Mouse (Mus musculus): ENCODE data around the gene Sall4. TPM values are rescaled to one million over a fixed set of nuclear protein-coding genes. Genes with fewer than 3 reads are reported as not detected.

Gene Sall4
- polyA plus RNA-seq, 1 experiment: not detected

DNA sequence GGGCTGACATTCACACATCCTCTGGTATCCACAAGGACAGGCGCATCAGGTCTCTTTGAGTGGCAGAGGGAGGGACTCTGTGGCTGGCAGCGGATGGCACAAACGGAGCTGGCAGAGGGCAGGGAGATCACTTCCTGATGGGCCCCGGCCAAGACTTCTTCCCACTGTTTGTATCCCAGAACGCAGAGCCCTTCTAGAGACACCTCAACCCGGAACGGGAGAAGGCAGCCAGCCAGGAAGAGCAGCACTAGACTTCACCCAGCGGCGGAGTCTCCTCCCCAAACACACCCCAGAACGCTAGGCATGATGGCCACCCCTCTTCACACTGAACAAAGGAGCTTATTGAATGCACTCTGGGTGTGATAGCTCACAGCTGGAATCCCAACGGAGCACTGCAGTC is 33.7 kb downstream of the Sall4 start:
- no peaks in the 10 kb centered on the region for H3K4me1 ChIP-seq (ENCODE audit: control insufficient read depth, insufficient read depth, low read length)
- no peak for TF ChIP-seq POLR2A (IDR thresholded peaks at IDR 0.05; ENCODE audit: low read depth, low read length)
- TF ChIP-seq CTCF (IDR thresholded peaks at IDR 0.05; ENCODE audit: borderline replicate concordance, insufficient read depth, low read length): no peak

DNA sequence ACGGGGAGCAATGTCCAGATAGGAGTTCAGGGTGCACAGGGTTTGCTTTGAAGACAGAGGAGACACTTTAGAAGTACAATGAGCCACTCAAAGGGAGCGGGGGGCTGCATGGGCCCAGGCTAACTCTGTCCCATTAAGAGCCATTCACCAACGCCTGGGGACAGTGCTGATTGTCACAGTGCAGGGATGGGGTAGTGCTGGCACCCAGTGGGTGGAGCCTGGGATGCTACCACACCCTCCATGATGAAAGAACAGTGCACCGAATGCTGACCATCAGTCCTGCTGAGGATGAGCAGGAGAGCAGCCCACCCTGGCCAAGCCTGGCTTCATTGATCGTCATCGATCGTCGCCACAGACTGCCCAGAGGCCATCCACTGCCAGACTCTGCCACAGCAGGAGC is 36.5 kb downstream of the Sall4 start:
- TF ChIP-seq POLR2A (IDR thresholded peaks at IDR 0.05; ENCODE audit: low read depth, low read length) (no peak), CTCF (IDR thresholded peaks at IDR 0.05; ENCODE audit: borderline replicate concordance, insufficient read depth, low read length) (no peak)

More for the DNA sequence above, 33.7 kb downstream of the Sall4 start:
- Histone ChIP-seq H3K27ac (ENCODE audit: insufficient read depth, low read length) (no peak overlapping the region), H3K4me3 (ENCODE audit: insufficient read depth, low read length) (no peak overlapping the region)

DNA sequence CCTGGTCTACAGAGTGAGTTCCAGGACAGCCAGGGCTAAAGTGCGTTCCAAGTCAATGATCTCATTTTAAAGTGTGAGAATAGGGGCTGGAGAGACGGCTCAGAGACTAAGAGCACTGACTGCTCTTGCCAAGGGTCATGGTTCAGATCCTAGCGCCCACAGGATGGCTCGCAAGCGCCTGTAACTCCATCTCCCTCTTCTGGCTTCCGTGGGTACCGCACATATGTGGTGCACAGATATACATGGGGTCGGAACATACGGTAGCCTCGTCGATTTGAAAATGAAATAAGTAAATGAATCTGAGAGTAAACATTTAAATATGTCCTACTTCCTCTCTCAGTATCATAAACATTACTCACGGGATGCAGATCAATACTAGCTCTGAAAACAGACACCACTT is 38.0 kb downstream of the Sall4 start:
- Histone ChIP-seq H3K27ac (ENCODE audit: insufficient read depth, low read length) (no peak overlapping the region), H3K4me3 (ENCODE audit: insufficient read depth, low read length) (no peak overlapping the region), H3K4me1 (ENCODE audit: control insufficient read depth, insufficient read depth, low read length) (0 out of 2 replicates have a peak, but pooled peaks cover 3% of the 10 kb centered on the region)
- TF ChIP-seq CTCF (IDR thresholded peaks at IDR 0.05; ENCODE audit: borderline replicate concordance, insufficient read depth, low read length): no peak

More for the DNA sequence above, 36.5 kb downstream of the Sall4 start:
- no peak overlapping the region for H3K27ac ChIP-seq (ENCODE audit: insufficient read depth, low read length)
- 0 out of 2 replicates have a peak, but pooled peaks cover 3% of the 10 kb centered on the region for H3K4me1 ChIP-seq (ENCODE audit: control insufficient read depth, insufficient read depth, low read length)
- H3K4me3 ChIP-seq (ENCODE audit: insufficient read depth, low read length): no peak overlapping the region

DNA sequence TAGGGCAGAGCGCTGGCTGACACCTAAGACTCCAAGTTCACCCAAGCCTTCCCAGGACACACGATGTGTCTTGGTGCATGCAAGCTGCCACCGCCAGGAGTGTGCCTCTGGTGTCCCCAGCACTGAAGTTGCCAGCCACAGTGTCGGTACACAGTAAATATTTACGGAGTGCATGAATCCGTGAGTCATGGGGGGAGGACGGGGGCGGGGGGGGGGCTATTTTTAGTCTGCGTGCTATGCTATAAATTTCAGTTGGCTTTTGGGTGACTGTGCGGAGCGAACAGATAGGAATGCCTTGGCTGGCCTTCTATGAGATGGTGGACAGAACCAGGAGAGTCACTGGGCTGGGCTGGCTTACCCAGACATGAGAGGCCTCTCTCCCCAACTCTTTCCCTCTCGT is 39.7 kb downstream of the Sall4 start:
- H3K4me1 ChIP-seq (ENCODE audit: control insufficient read depth, insufficient read depth, low read length): 0 out of 2 replicates have a peak, but pooled peaks cover 3% of the 10 kb centered on the region
- TF ChIP-seq POLR2A (IDR thresholded peaks at IDR 0.05; ENCODE audit: low read depth, low read length): no peak
- no peak for TF ChIP-seq CTCF (IDR thresholded peaks at IDR 0.05; ENCODE audit: borderline replicate concordance, insufficient read depth, low read length)

DNA sequence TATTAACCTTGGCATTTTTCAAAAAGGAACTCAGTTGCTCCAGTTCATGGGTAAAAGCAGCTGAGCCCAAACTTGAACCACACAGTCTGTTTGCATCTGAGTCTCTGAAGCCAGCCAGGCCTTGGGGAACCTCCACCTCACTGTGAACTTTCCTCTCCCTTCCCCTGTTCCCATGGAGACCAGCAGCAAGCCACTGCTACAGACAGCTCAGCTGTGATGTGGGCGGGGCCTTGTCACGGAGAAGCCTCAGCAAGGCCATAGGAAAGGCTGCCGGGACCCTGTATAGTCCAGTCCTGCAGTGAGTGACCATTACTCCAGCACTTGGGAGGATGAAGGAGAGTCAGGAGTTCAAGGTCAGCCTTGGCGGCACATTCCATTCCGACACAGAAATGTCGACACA is 41.7 kb downstream of the Sall4 start:
- TF ChIP-seq CTCF (IDR thresholded peaks at IDR 0.05; ENCODE audit: borderline replicate concordance, insufficient read depth, low read length): no peak
- no peak for TF ChIP-seq POLR2A (IDR thresholded peaks at IDR 0.05; ENCODE audit: low read depth, low read length)
- H3K4me3 ChIP-seq (ENCODE audit: insufficient read depth, low read length): no peak overlapping the region
- H3K27ac ChIP-seq (ENCODE audit: insufficient read depth, low read length): no peak overlapping the region
- H3K4me1 ChIP-seq (ENCODE audit: control insufficient read depth, insufficient read depth, low read length): 0 out of 2 replicates have a peak, but pooled peaks cover 3% of the 10 kb centered on the region

More for the DNA sequence above, 39.7 kb downstream of the Sall4 start:
- H3K4me3 ChIP-seq (ENCODE audit: insufficient read depth, low read length): no peak overlapping the region
- H3K27ac ChIP-seq (ENCODE audit: insufficient read depth, low read length): no peak overlapping the region

DNA sequence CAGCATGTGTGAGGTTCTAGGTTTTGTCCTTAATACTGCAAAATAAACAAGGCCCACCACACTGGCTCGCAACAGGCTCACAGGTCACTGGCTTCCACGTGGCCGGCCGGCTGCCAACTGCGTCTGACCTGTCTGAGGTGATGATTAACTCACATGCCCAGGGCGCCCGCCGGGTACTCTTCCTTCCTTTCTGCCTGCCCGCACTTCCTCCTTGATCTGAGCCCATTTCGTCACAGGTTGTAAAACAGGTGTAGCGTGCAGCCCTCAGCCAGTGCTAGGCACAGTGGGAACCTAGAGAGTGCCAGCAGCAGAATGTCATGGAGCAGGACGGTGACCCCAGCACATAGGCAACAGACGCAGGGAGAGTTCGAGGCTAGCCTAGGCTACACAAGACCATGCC is 46.4 kb downstream of the Sall4 start:
- Histone ChIP-seq H3K27ac (ENCODE audit: insufficient read depth, low read length) (no peak overlapping the region), H3K4me3 (ENCODE audit: insufficient read depth, low read length) (no peak overlapping the region), H3K4me1 (ENCODE audit: control insufficient read depth, insufficient read depth, low read length) (no peaks in the 10 kb centered on the region)
- TF ChIP-seq POLR2A (IDR thresholded peaks at IDR 0.05; ENCODE audit: low read depth, low read length): no peak
- TF ChIP-seq CTCF (IDR thresholded peaks at IDR 0.05; ENCODE audit: borderline replicate concordance, insufficient read depth, low read length): no peak

DNA sequence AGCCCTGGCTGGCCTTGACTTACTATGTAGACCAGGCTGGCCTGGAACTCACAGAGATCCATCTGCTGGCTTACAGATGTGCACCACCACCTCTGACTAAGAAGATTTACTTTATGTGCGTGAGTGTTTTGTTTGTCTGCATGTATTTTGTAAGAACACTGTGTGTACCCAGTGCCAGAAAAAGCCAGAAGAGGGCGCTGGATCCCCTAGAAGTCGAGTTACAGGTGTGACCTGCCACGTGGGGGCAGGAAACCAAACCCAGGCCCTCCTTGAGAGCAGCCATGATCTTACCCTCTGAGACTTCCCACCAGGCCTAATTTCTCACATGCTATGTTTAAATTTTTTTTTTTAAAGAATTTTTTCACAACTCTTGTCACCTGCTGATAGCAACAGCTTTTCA is 48.0 kb downstream of the Sall4 start:
- TF ChIP-seq POLR2A (IDR thresholded peaks at IDR 0.05; ENCODE audit: low read depth, low read length) (no peak), CTCF (IDR thresholded peaks at IDR 0.05; ENCODE audit: borderline replicate concordance, insufficient read depth, low read length) (no peak)
- Histone ChIP-seq H3K27ac (ENCODE audit: insufficient read depth, low read length) (no peak overlapping the region), H3K4me1 (ENCODE audit: control insufficient read depth, insufficient read depth, low read length) (no peaks in the 10 kb centered on the region), H3K4me3 (ENCODE audit: insufficient read depth, low read length) (no peak overlapping the region)

DNA sequence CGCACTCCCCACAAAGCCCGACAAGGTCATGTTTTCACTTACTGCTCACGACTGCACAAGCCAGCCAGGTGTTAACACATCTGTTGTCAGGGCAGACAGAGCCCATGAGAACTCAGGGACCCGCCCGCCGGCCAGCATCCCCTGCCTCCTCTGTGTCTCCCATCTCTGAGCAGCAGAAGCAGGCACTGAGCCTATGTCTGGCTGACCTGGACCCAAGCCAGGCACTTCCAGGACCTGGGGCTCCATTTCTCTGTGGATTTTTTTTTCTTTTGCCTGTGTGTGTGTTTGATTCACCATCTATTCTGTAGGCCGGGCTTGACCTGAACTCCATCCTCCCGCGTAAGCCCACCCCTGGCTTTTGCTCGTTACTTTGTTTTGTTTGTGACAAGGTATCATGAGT is 49.0 kb downstream of the Sall4 start:
- H3K27ac ChIP-seq (ENCODE audit: insufficient read depth, low read length): no peak overlapping the region
- TF ChIP-seq CTCF (IDR thresholded peaks at IDR 0.05; ENCODE audit: borderline replicate concordance, insufficient read depth, low read length) (no peak), POLR2A (IDR thresholded peaks at IDR 0.05; ENCODE audit: low read depth, low read length) (no peak)
- no peak overlapping the region for H3K4me3 ChIP-seq (ENCODE audit: insufficient read depth, low read length)
- H3K4me1 ChIP-seq (ENCODE audit: control insufficient read depth, insufficient read depth, low read length): no peaks in the 10 kb centered on the region

DNA sequence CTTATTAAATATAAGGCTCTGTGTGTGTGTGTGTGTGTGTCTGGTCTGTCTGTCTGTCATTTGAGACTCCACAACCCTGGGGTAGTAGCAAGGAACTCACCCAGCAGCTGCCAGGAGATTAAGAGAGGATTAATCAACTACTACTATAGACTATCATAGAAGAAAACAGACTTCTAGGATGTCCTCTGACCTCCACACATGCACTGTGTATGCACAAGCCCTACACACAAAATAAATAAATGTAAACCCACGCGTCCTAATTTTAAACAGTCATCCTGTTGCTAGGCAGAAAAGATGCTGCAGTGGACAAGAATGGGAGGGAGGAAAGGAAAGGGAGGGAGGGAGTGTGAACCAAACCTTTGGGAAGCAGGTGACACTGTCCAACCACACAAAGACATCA is 49.5 kb downstream of the Sall4 start:
- H3K4me3 ChIP-seq (ENCODE audit: insufficient read depth, low read length): no peak overlapping the region
- H3K4me1 ChIP-seq (ENCODE audit: control insufficient read depth, insufficient read depth, low read length): no peaks in the 10 kb centered on the region
- no peak overlapping the region for H3K27ac ChIP-seq (ENCODE audit: insufficient read depth, low read length)
- TF ChIP-seq POLR2A (IDR thresholded peaks at IDR 0.05; ENCODE audit: low read depth, low read length) (no peak), CTCF (IDR thresholded peaks at IDR 0.05; ENCODE audit: borderline replicate concordance, insufficient read depth, low read length) (no peak)

DNA sequence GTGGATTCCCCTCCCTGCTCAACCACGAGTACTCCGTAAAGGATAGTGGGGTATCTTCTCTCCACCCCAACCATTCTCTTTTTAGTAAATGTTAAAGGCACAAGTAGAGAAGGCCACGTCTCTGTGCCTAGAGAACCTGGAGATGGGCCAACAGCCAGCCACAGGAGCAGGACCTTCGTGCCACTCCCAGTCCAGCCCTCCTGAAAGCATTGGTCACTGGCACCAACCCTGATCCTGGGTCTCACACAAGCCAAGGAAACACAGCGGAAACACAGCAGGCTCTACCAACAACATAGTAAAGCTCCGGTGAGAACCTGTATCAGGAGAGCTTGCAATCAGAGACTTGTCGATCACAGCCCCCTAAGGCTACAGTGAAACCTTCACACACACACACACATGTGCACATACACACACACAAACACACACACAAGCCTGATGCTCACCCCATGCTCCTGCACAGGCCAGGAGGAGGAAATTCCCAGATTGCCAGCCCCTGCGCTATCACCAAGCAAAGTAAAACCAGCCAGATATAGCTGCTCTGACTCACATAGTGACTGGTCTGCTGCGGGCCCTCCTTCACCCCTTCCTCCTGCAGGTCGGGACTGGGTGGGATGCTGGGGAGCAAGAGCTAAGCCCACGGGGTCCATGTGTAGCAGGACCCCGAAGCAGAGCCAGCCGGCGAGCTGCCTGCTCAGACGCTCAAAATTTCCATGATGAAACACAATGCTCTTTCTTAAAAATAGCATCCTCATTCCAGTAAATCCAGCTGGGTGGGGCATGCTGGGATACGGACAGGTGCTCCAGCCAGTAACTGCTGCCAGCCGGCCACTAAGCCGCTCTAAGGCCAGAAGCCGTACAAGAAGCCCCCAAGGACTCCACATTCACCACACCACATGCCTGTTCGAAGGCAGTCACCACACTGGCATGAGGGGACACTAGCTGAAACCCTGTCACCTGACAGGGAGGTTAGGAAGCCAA is 55.3 kb downstream of the Sall4 start:
- Histone ChIP-seq H3K4me1 (ENCODE audit: control insufficient read depth, insufficient read depth, low read length) (no peaks in the 10 kb centered on the region), H3K4me3 (ENCODE audit: insufficient read depth, low read length) (no peak overlapping the region), H3K27ac (ENCODE audit: insufficient read depth, low read length) (no peak overlapping the region)
- TF ChIP-seq POLR2A (IDR thresholded peaks at IDR 0.05; ENCODE audit: low read depth, low read length): no peak
- TF ChIP-seq CTCF (IDR thresholded peaks at IDR 0.05; ENCODE audit: borderline replicate concordance, insufficient read depth, low read length): no peak

All from embryonic fibroblast, embryonic 13.5 days (primary cell).